Mouse (Mus musculus): ENCODE results near the gene C1qtnf12. TPM values are rescaled to one million over a fixed set of nuclear protein-coding genes. Genes with fewer than 3 reads are reported as not detected.

C1qtnf12 gene
- 7.0 and 10.1 TPM in 2 replicates for polyA plus RNA-seq (2015; fragmentation: Nextera tagmentation; extraction: Ambion mirVana)

- 1% methylated on average over 41 of the region's 42 CpGs for WGBS
- Histone ChIP-seq H3K4me2 (peak within 1 kb of the TSS; percentile 77), H3K36me3 (ENCODE audit: poor library complexity, severe bottlenecking) (peaks cover 49% of the 10 kb centered on the region), H3K27me3 (no peaks in the 10 kb centered on the region), H3K9ac (peak within 1 kb of the TSS; percentile 74), H3K27ac (0 out of 2 replicates have a peak within 1 kb of the TSS, but pooled peaks have one; percentile 14), H3K4me1 (peaks cover 13% of the 10 kb centered on the region), H3K4me3 (peak within 1 kb of the TSS; percentile 44), H3K9me3 (replicated peaks) (no peaks in the 10 kb centered on the region)
- ATAC-seq: peak; percentile 64
These were observed at the start of gene C1qtnf12 for GRCm38 (mm10) chr4:155962167-155962971. Gene C1qtnf12 (plus strand): TSS chr4:155962318.

- Histone ChIP-seq H3K4me2 (no peak overlapping the region), H3K27ac (no peak overlapping the region), H3K4me3 (no peak overlapping the region), H3K27me3 (0 out of 2 replicates have a peak, but pooled peaks cover 3% of the 10 kb centered on the region), H3K4me1 (no peaks in the 10 kb centered on the region), H3K9ac (no peak overlapping the region), H3K9me3 (replicated peaks) (no peaks in the 10 kb centered on the region), H3K36me3 (ENCODE audit: poor library complexity, severe bottlenecking) (no peaks in the 10 kb centered on the region)
- 66% methylated on average over 1 of the region's 1 CpGs for WGBS
- ATAC-seq: no peak
These were observed 30.1 kb upstream of the C1qtnf12 start for GRCm38 (mm10) chr4:155932031-155932430.

- H3K27me3 ChIP-seq: peaks cover 8% of the 10 kb centered on the region
- peak overlapping the region; percentile 96 for H3K4me3 ChIP-seq
- peak; percentile 48 for ATAC-seq
- peak overlapping the region; percentile 71; the same call in 1 of the 2 replicates for H3K27ac ChIP-seq
- H3K9ac ChIP-seq: peak overlapping the region; percentile 91
- peaks cover 25% of the 10 kb centered on the region for H3K4me1 ChIP-seq
- H3K36me3 ChIP-seq (ENCODE audit: poor library complexity, severe bottlenecking): peaks cover 18% of the 10 kb centered on the region
- H3K4me2 ChIP-seq: peak overlapping the region; percentile 92
- WGBS: 1% methylated on average over 17 of the region's 17 CpGs
- no peaks in the 10 kb centered on the region for H3K9me3 ChIP-seq (replicated peaks)
These were observed 19.1 kb upstream of the C1qtnf12 start for GRCm38 (mm10) chr4:155943049-155943452.

- WGBS: under 1% methylated on average over 78 of the region's 85 CpGs
- Histone ChIP-seq H3K4me3 (peak within 1 kb of the TSS; percentile 96), H3K27me3 (peaks cover 8% of the 10 kb centered on the region), H3K36me3 (ENCODE audit: poor library complexity, severe bottlenecking) (peaks cover 24% of the 10 kb centered on the region), H3K9me3 (replicated peaks) (no peaks in the 10 kb centered on the region), H3K4me2 (peak within 1 kb of the TSS; percentile 98), H3K9ac (peak within 1 kb of the TSS; percentile 91), H3K4me1 (peaks cover 25% of the 10 kb centered on the region), H3K27ac (peak within 1 kb of the TSS; percentile 71)
- ATAC-seq: peak; percentile 99
These were observed 18.4 kb upstream of the C1qtnf12 start, which contains the start of gene Ube2j2 for GRCm38 (mm10) chr4:155943534-155944249. Gene Ube2j2 (plus strand): TSS chr4:155943831.

GRCm38 (mm10) chr4:155944271-155944670 lies 17.8 kb upstream of the C1qtnf12 start:
- ATAC-seq: peak; percentile 13
- Histone ChIP-seq H3K27ac (peak overlapping the region; percentile 52), H3K9me3 (replicated peaks) (no peaks in the 10 kb centered on the region), H3K9ac (peak overlapping the region; percentile 91), H3K27me3 (peaks cover 8% of the 10 kb centered on the region), H3K4me2 (peak overlapping the region; percentile 98), H3K4me1 (peaks cover 25% of the 10 kb centered on the region), H3K4me3 (peak overlapping the region; percentile 96), H3K36me3 (ENCODE audit: poor library complexity, severe bottlenecking) (peaks cover 30% of the 10 kb centered on the region)
- WGBS: 0% methylated on average over 17 of the region's 17 CpGs

GRCm38 (mm10) chr4:155947094-155947493 lies 15.0 kb upstream of the C1qtnf12 start:
- Histone ChIP-seq H3K4me3 (no peak overlapping the region), H3K27me3 (no peaks in the 10 kb centered on the region), H3K4me1 (peaks cover 25% of the 10 kb centered on the region), H3K9ac (no peak overlapping the region), H3K9me3 (replicated peaks) (no peaks in the 10 kb centered on the region), H3K36me3 (ENCODE audit: poor library complexity, severe bottlenecking) (peaks cover 58% of the 10 kb centered on the region), H3K27ac (no peak overlapping the region), H3K4me2 (no peak overlapping the region)
- no peak for ATAC-seq

- no peak overlapping the region for H3K4me2 ChIP-seq
- 94% methylated on average over 6 of the region's 6 CpGs for WGBS
- H3K4me3 ChIP-seq: no peak overlapping the region
- H3K36me3 ChIP-seq (ENCODE audit: poor library complexity, severe bottlenecking): peaks cover 81% of the 10 kb centered on the region
- no peaks in the 10 kb centered on the region for H3K4me1 ChIP-seq
- no peak overlapping the region for H3K27ac ChIP-seq
- H3K9me3 ChIP-seq (replicated peaks): no peaks in the 10 kb centered on the region
- no peak for ATAC-seq
- no peaks in the 10 kb centered on the region for H3K27me3 ChIP-seq
- H3K9ac ChIP-seq: no peak overlapping the region
These were observed 6.6 kb upstream of the C1qtnf12 start for GRCm38 (mm10) chr4:155955491-155955890.

GRCm38 (mm10) chr4:155959275-155959674 lies 2.8 kb upstream of the C1qtnf12 start:
- peak; percentile 73 for ATAC-seq

GRCm38 (mm10) chr4:155963106-155963505 lies 988 bp downstream of the C1qtnf12 start:
- Histone ChIP-seq H3K9me3 (replicated peaks) (no peaks in the 10 kb centered on the region), H3K36me3 (ENCODE audit: poor library complexity, severe bottlenecking) (peaks cover 42% of the 10 kb centered on the region), H3K9ac (peak overlapping the region; percentile 74; the same call in 1 of the 2 replicates), H3K4me2 (peak overlapping the region; percentile 77), H3K27ac (no peak overlapping the region), H3K4me1 (peaks cover 13% of the 10 kb centered on the region), H3K4me3 (peak overlapping the region; percentile 44; the same call in 1 of the 2 replicates), H3K27me3 (no peaks in the 10 kb centered on the region)
- ATAC-seq: no peak
- WGBS: 53% methylated on average over 7 of the region's 7 CpGs

More at GRCm38 (mm10) chr4:155959275-155959674, 2.8 kb upstream of the C1qtnf12 start:
- H3K27me3 ChIP-seq: no peaks in the 10 kb centered on the region
- no peak overlapping the region for H3K4me3 ChIP-seq
- H3K9ac ChIP-seq: no peak overlapping the region
- no peak overlapping the region for H3K4me2 ChIP-seq
- peaks cover 53% of the 10 kb centered on the region for H3K36me3 ChIP-seq (ENCODE audit: poor library complexity, severe bottlenecking)
- no peaks in the 10 kb centered on the region for H3K9me3 ChIP-seq (replicated peaks)
- WGBS: 7% methylated on average over 5 of the region's 5 CpGs
- H3K27ac ChIP-seq: no peak overlapping the region; the same call in 1 of the 2 replicates
- peaks cover 13% of the 10 kb centered on the region for H3K4me1 ChIP-seq

GRCm38 (mm10) chr4:155964396-155964795 lies 2.3 kb downstream of the C1qtnf12 start:
- ATAC-seq: no peak
- H3K4me2 ChIP-seq: no peak overlapping the region
- H3K9me3 ChIP-seq (replicated peaks): no peaks in the 10 kb centered on the region
- WGBS: 92% methylated on average over 11 of the region's 11 CpGs
- H3K4me1 ChIP-seq: peaks cover 13% of the 10 kb centered on the region
- no peak overlapping the region for H3K27ac ChIP-seq
- H3K27me3 ChIP-seq: no peaks in the 10 kb centered on the region
- H3K36me3 ChIP-seq (ENCODE audit: poor library complexity, severe bottlenecking): peaks cover 35% of the 10 kb centered on the region
- H3K9ac ChIP-seq: no peak overlapping the region
- no peak overlapping the region for H3K4me3 ChIP-seq

- Histone ChIP-seq H3K4me2 (no peak overlapping the region), H3K9me3 (replicated peaks) (no peaks in the 10 kb centered on the region), H3K4me1 (no peaks in the 10 kb centered on the region), H3K9ac (no peak overlapping the region), H3K36me3 (ENCODE audit: poor library complexity, severe bottlenecking) (peaks cover 26% of the 10 kb centered on the region), H3K27me3 (no peaks in the 10 kb centered on the region), H3K27ac (no peak overlapping the region), H3K4me3 (no peak overlapping the region)
- WGBS: 90% methylated on average over 13 of the region's 13 CpGs
- no peak for ATAC-seq
These were observed 7.0 kb downstream of the C1qtnf12 start for GRCm38 (mm10) chr4:155969043-155969653.

Data from forebrain, embryonic 13.5 days (tissue).